Mouse (Mus musculus) intestine, postnatal 0 days (tissue): Measurements from ENCODE around the gene Acer2. TPM values are rescaled to one million over a fixed set of nuclear protein-coding genes. Genes with fewer than 3 reads are reported as not detected.
A peak's percentile ranks its signal among the peaks of the same experiment; 100 is the strongest.

Experiments used
- ATAC-seq: fragments of 200-750 bp; cut with Nextera tagmentation; 2 replicates; pipeline ENCODE4 v1.8.0; 2017; ENCODE audit warnings: mild to moderate bottlenecking, moderate TSS enrichment, moderate library complexity
- H3K27ac ChIP-seq: fragments of 300-500 bp; sonication (generic); 2 replicates; pipeline ENCODE4 v1.5.1; 2014; ENCODE audit warnings: mild to moderate bottlenecking, low read depth, low read length, moderate library complexity
- H3K27me3 ChIP-seq: fragments of 300-500 bp; sonication (generic); replicated peaks from 2 replicates; pipeline ENCODE4 v1.6.1; 2014; ENCODE audit warnings: low read length, mixed read lengths; ENCODE audit not compliant: control insufficient read depth, insufficient read depth
- H3K36me3 ChIP-seq: fragments of 300-500 bp; sonication (generic); 2 replicates; pipeline ENCODE4 v1.6.1; 2014; ENCODE audit warnings: mild to moderate bottlenecking, moderate library complexity; ENCODE audit not compliant: control insufficient read depth, insufficient read depth
- H3K4me1 ChIP-seq: fragments of 300-500 bp; sonication (generic); replicated peaks from 2 replicates; pipeline ENCODE4 v1.6.1; 2014; ENCODE audit warnings: antibody characterized with exemption, low read length, mixed read lengths; ENCODE audit not compliant: control insufficient read depth, insufficient read depth
- H3K4me2 ChIP-seq: fragments of 300-500 bp; sonication (generic); replicated peaks from 2 replicates; pipeline ENCODE4 v1.6.1; 2014; ENCODE audit warnings: low read depth, mild to moderate bottlenecking, moderate library complexity
- H3K4me3 ChIP-seq: fragments of 300-500 bp; sonication (generic); 2 replicates; pipeline ENCODE4 v1.5.1; 2014; ENCODE audit warnings: low read depth, low read length
- H3K9ac ChIP-seq: fragments of 300-500 bp; sonication (generic); 2 replicates; pipeline ENCODE4 v1.6.1; 2014; ENCODE audit warnings: mild to moderate bottlenecking, low read depth, low read length
- H3K9me3 ChIP-seq: fragments of 300-500 bp; sonication (generic); 2 replicates; pipeline ENCODE4 v1.6.1; 2016; ENCODE audit warnings: mixed run types; ENCODE audit not compliant: control insufficient read depth
- CTCF ChIP-seq: sonication (generic); IDR thresholded peaks from 2 replicates; pipeline ENCODE4 v1.5.1; 2016; ENCODE audit warnings: low read depth, mild to moderate bottlenecking, control low read depth, antibody characterized with exemption, moderate library complexity
- WGBS: fragments of 180-500 bp; shearing (Covaris S2); extraction: QIAGEN DNeasy Blood & Tissue Kit; methylation state at CpG from one replicate; pipeline ENCODE4 v1.1.7; 2014; 5-methylcytosine and 5-hydroxymethylcytosine counted together
- polyA plus RNA-seq: library from polyadenylated mRNA; unstranded; fragments of >200 nt; fragmentation: Nextera tagmentation; extraction: Ambion mirVana; gene quantifications from 2 replicates; pipeline ENCODE4 v1.2.1, GENCODE M21; 2015

Gene Acer2
- polyA plus RNA-seq, 1 experiment from 2014 or later = 9.7 TPM

GRCm38 (mm10) chr4:86884945-86885344, 10.7 kb downstream of the Acer2 start:
- TF ChIP-seq CTCF = peak; percentile 71
- no peak overlapping the region for H3K4me3 ChIP-seq
- no peaks in the 10 kb centered on the region for H3K4me1 ChIP-seq
- no peaks in the 10 kb centered on the region for H3K27me3 ChIP-seq
- H3K9ac ChIP-seq = no peak overlapping the region
- H3K9me3 ChIP-seq = no peaks in the 10 kb centered on the region
- H3K4me2 ChIP-seq = no peak overlapping the region
- no peak overlapping the region for H3K27ac ChIP-seq
- no peaks in the 10 kb centered on the region for H3K36me3 ChIP-seq
- WGBS = 62% methylated on average over 4 of the region's 4 CpGs
- no peak for ATAC-seq

GRCm38 (mm10) chr4:86885790-86886159, 11.6 kb downstream of the Acer2 start:
- ATAC-seq = 0 out of 2 replicates have a peak, but pooled peaks have one; percentile 38
- H3K36me3 ChIP-seq = no peaks in the 10 kb centered on the region
- no peak overlapping the region for H3K27ac ChIP-seq
- H3K4me3 ChIP-seq = peak overlapping the region; percentile 24
- TF ChIP-seq CTCF = no peak
- H3K9ac ChIP-seq = peak overlapping the region; percentile 17; the same call in 1 of the 2 replicates
- H3K4me1 ChIP-seq = no peaks in the 10 kb centered on the region
- H3K4me2 ChIP-seq = peak overlapping the region; percentile 65
- 48% methylated on average over 12 of the region's 12 CpGs for WGBS
- H3K9me3 ChIP-seq = no peaks in the 10 kb centered on the region
- no peaks in the 10 kb centered on the region for H3K27me3 ChIP-seq

GRCm38 (mm10) chr4:86886160-86886878, 12.1 kb downstream of the Acer2 start:
- WGBS = 14% methylated on average over 18 of the region's 18 CpGs
- H3K4me2 ChIP-seq = peak overlapping the region; percentile 65
- H3K4me3 ChIP-seq = peak overlapping the region; percentile 24
- peak; percentile 51; the same call in 1 of the 2 replicates for ATAC-seq
- no peaks in the 10 kb centered on the region for H3K4me1 ChIP-seq
- no peaks in the 10 kb centered on the region for H3K36me3 ChIP-seq
- H3K27ac ChIP-seq = no peak overlapping the region
- H3K9me3 ChIP-seq = no peaks in the 10 kb centered on the region
- peak overlapping the region; percentile 17; the same call in 1 of the 2 replicates for H3K9ac ChIP-seq
- H3K27me3 ChIP-seq = no peaks in the 10 kb centered on the region
- TF ChIP-seq CTCF = no peak

- no peak for ATAC-seq
Measured at GRCm38 (mm10) chr4:86887879-86888278, 13.7 kb downstream of the Acer2 start.

GRCm38 (mm10) chr4:86897411-86897810, 23.2 kb downstream of the Acer2 start:
- no peaks in the 10 kb centered on the region for H3K4me1 ChIP-seq
- no peak for ATAC-seq
- H3K9ac ChIP-seq = no peak overlapping the region
- WGBS = 62% methylated on average over 7 of the region's 7 CpGs
- no peak overlapping the region for H3K4me3 ChIP-seq
- TF ChIP-seq CTCF = no peak
- H3K36me3 ChIP-seq = no peaks in the 10 kb centered on the region
- no peaks in the 10 kb centered on the region for H3K27me3 ChIP-seq
- H3K9me3 ChIP-seq = no peaks in the 10 kb centered on the region
- no peak overlapping the region for H3K4me2 ChIP-seq
- H3K27ac ChIP-seq = no peak overlapping the region

More at GRCm38 (mm10) chr4:86887879-86888278, 13.7 kb downstream of the Acer2 start:
- Histone ChIP-seq H3K27me3 (no peaks in the 10 kb centered on the region), H3K4me1 (no peaks in the 10 kb centered on the region), H3K36me3 (no peaks in the 10 kb centered on the region), H3K4me2 (no peak overlapping the region), H3K27ac (no peak overlapping the region), H3K4me3 (no peak overlapping the region), H3K9me3 (no peaks in the 10 kb centered on the region), H3K9ac (no peak overlapping the region)
- TF ChIP-seq CTCF = peak; percentile 43
- 74% methylated on average over 5 of the region's 5 CpGs for WGBS

- Histone ChIP-seq H3K4me1 (no peaks in the 10 kb centered on the region), H3K27me3 (no peaks in the 10 kb centered on the region)
- 44% methylated on average over 14 of the region's 14 CpGs for WGBS
Measured at GRCm38 (mm10) chr4:86898791-86899474, 24.7 kb downstream of the Acer2 start.

More at GRCm38 (mm10) chr4:86898791-86899474, 24.7 kb downstream of the Acer2 start:
- Histone ChIP-seq H3K4me3 (no peak overlapping the region), H3K36me3 (no peaks in the 10 kb centered on the region), H3K9ac (no peak overlapping the region), H3K27ac (no peak overlapping the region), H3K4me2 (no peak overlapping the region), H3K9me3 (no peaks in the 10 kb centered on the region)
- TF ChIP-seq CTCF = no peak
- no peak for ATAC-seq
